Mouse (Mus musculus) layer of hippocampus, postnatal 36 days (tissue): Measurements from ENCODE around the gene Gm49368. TPM values are rescaled to one million over a fixed set of nuclear protein-coding genes. Genes with fewer than 3 reads are reported as not detected.
A peak's percentile ranks its signal among the peaks of the same experiment; 100 is the strongest.
"Not testable (repeated sequence)": the region's sequence is repeated elsewhere in the genome, so short reads cannot be mapped to it uniquely, and the experiment has no call there.

ENCODE experiments used
- DNase-seq, 2 experiments: peaks; one replicate each; pipeline ENCODE4 v3.0.0; 2022
- total RNA-seq, 2 experiments: library from RNA; stranded (reverse); gene quantifications; 2 replicates each; pipeline ENCODE4 v1.2.3; 2021

Gene Gm49368
- total RNA-seq, 2 experiments from 2014 or later: not detected

DNA sequence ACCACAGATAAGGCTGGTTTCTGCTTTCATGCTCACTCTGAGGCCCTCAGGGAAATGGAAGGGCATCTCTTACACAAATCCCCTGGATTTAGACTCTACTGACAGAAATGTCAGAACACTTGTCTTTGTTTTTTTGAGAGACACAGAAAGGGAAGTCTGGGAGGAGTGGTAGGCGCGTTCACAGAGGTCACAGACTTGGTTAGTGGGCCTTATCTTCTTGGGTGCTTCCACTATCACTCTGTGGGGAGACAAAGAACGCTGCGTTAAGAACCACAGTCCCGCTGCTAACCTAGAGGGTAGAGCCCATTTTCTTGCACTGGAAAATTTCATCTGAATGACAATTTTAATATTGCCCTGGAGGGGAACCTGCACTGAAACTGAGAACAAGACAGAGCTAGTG, 69.7 kb downstream of the Gm49368 start:
- DNase-seq: no peak

DNA sequence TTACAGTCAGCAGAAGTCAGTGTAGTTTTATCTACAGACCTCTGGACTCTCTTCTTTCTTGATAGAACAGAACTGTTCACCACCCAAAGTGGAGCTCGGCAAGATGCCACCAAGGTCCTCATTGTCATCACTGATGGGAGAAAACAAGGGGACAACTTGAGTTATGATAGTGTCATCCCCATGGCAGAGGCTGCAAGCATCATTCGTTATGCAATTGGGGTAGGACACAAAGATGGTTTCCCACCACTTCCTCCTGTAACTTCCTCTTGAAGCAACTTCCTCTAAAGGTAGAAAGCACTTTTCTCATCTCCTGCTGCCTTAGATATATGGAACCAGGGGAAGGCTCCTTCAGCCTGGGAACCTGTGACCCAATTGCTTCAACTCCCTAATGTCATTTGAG, 71.1 kb downstream of the Gm49368 start:
- DNase-seq: no peak

DNA sequence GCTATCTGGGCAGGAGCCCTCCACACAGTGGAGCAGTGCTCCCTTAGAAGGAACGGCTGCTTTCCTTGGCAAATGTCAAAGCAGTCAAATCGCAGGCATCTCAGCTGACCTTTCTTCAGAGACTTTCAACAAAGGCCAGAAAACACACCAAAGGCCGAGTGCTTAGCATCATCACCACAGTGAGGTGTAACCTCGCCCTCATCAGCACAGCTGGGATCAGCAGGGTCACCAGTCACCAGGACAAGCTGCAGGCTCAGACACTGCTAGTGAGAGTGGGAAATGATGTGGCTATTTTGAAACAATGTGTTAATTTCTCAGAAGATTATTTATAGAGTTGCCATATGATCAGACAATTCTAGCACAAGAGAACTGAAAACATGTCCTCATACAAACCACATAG, 74.4 kb downstream of the Gm49368 start:
- no peak for DNase-seq

DNA sequence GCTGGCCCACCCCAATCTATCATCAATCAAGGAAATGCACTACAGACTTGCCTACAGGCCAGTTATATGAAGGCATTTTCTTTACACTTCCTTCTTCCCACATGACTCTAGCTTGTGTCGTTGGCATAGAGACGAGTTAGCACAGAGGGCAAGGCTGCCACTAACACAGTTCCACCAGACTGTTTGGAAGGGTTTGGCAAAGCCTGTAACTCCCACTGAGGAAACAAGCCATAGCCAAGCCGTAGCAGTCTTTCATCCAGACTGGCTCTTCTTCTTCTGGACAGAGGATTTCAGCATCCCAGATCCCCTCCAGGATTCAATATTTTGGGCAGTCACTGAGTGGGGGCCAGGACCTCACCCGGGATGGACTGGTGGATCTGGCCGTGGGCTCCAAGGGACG, 77.1 kb downstream of the Gm49368 start:
- DNase-seq: peak in 1 of 2 experiments; percentile 6

DNA sequence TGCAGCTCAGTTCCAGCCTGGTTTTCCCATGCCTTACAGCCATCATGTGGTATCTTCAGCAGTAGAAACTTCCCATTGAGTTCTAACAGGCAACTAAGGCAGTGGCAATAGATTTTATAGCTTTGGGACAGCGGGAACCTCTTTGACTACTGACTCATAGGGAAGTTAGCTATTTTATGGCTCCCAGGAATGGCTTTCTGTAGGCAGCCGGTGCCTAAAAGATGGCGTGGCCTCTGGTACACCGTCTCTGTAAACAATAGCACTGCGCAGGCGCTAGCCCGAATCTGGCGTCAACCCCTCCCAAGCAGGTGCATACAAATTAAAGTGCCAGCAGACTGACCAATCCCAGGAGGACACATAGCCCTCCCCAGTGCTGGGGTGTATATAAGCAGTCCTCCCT, 88.5 kb downstream of the Gm49368 start:
- no peak for DNase-seq

DNA sequence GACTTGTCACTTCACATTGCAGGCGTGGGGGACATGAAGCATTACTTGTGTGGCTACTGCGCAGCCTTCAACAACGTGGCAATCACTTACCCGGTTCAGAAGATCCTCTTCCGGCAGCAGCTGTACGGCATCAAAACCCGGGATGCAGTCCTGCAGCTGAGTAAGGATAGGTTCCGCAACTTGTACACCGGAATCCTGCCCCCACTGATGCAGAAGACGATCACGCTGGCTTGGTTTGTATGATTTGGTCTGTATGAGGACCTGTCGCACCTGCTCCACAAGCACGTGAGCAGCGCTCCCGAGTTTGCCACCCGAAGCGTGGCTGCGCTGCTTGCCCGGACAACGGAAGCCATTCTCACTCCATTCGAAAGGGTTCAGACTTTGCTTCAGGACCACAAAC, 91.6 kb downstream of the Gm49368 start, which contains the start of gene Itgad:
TSS of gene Itgad (plus strand) at position 301 of the 400 bp plus-strand sequence.
- no peak for DNase-seq

DNA sequence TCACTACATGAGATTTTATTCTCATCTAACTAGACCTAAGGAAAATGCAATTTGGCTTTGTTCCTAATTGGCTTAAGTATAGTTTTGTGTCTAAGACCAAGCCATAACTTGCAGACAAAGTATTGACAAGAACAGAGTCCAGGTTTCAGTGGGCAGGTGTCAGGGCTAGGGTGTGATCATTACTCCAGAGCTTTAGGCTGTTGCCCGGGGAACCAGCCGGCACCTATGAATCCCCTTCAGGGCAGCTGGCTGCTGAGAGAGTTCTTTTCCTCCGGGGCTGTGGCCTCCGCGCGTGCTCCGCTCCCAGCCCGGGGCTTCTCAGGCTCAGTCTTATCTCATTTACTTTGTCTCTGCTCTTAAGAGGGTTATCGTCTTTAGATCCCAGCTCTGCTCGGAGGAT, 92.4 kb downstream of the Gm49368 start:
- DNase-seq: no peak

DNA sequence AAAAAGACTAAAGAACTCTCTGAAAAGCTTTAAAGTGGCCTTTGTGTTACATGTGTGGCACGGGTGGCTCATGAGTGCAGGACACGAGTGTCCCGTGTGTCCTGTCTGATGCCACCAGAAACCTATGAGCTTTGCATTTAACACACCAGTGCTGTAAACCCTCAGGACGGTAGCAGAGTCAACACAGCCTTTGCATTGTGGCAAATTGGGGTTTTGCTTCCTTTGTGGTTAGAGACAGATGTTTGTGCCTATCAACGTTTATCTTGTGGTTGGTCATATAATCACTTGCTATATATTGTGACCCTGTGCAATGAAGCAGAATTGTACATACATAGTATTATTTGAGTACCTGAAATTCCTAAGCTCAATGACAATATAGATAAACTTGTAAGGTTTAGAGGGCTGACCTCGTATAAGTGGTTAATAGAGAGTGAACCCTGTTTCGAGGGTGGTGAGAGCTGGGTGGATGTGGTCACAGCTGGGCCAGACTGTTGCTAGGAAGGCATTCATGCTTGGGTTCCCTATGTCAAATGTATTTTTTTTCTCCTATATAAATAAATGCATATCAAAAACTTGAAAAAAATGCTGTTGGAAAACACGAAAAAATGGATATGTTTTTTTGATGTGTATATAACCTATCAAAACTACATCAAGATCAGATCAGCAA, 96.3 kb downstream of the Gm49368 start:
- not testable (repeated sequence) for DNase-seq

DNA sequence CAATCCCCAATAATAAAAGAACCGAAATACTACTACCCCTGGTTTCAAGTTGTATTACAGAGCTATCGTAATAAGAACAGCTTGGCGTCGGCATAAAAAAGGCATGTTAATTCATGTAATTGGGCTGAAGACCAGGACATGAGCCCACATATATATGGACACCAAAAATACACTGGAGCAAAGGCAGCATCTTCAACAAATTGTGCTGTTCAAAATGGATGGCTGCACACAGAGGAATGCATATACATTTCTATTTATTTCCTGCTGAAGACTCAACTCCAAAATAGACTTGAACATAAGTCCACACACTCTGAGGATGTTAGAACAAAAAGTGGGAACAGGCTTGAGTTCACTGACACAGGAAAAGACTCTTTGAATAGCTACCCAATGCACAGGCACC, 101.5 kb downstream of the Gm49368 start:
- DNase-seq: no peak

DNA sequence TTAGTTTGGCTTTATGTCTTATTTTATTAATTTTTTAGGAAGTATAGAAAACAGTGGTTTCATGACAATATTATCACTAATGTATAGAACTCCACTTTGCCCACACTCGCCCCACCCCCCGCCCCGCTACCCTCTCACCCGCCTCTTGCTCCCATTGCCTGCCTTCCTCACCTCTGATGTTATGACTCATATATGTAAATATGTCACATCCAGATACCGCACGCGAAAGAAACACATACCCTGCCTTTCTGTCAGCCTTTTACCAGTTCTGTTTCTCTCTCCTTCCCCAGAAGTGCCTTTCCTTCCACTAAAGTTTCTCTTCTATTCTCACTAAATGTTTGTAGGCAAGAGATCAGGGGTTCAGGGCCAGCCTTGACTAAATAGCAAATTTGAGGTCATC, 103.9 kb downstream of the Gm49368 start:
- no peak for DNase-seq

DNA sequence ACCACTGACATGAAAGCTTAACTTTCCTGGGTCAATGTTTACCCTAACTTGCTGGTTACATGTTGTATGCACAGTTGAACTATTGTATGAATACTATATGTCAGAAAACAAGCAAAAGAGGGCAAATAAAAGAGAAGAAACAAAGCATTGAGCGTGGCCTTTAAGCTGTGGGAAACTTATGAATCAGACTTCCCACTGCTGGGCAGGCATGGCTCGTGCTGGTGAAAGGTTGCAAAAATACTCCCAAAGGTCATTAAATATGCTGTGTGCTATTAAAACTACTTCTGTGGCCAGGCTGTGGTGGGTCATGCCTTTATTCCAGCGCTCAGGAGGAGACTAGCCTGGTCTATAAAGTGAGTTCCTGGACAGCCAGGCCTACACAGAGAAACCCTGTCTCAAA, 107.5 kb downstream of the Gm49368 start:
- DNase-seq: no peak

Other genes starting within 250 kb of the Gm49368 start
- 10 to 100 TPM; 64.3 to 64.7 TPM for gene Stx4a, start 238.4 kb upstream of the Gm49368 start, total RNA-seq
- gene Stx1b, start 238.1 kb upstream of the Gm49368 start, total RNA-seq: 100 to 1,000 TPM; 342 to 346 TPM
- 10 to 100 TPM; 33.2 to 36.3 TPM for gene Zfp646, start 186.5 kb upstream of the Gm49368 start, total RNA-seq
- gene Zfp668, start 185.9 kb upstream of the Gm49368 start, total RNA-seq: 10 to 100 TPM; 24.5 to 25.5 TPM
- 1 to 10 TPM; 3.7 to 4.0 TPM for gene Prss53, start 171.7 kb upstream of the Gm49368 start, total RNA-seq
- not detected for gene Gm21974, start 167.2 kb upstream of the Gm49368 start, total RNA-seq
- gene Vkorc1, start 167.1 kb upstream of the Gm49368 start, total RNA-seq: 10 to 100 TPM; 24.0 to 25.0 TPM
- 10 to 100 TPM; 35.7 to 41.6 TPM for gene Bckdk, start 158.6 kb upstream of the Gm49368 start, total RNA-seq
- gene Kat8, start 150.2 kb upstream of the Gm49368 start, total RNA-seq: 10 to 100 TPM; 33.8 to 36.2 TPM
- under 1 TPM; 0.68 to 0.80 TPM for gene Prss8, start 132.6 kb upstream of the Gm49368 start, total RNA-seq
- gene Prss36, start 116.0 kb upstream of the Gm49368 start, total RNA-seq: 10 to 100 TPM; 11.0 to 11.6 TPM
- gene Fus, start 95.2 kb upstream of the Gm49368 start, total RNA-seq: 100 to 1,000 TPM; 301 to 325 TPM
- 1 to 10 TPM; 1.9 to 2.4 TPM for gene Pycard, start 68.8 kb upstream of the Gm49368 start, total RNA-seq
- gene Trim72, start 58.7 kb upstream of the Gm49368 start, total RNA-seq: under 1 TPM; 0.42 to 0.56 TPM
- 10 to 100 TPM in 1 of 2 experiments, 1 to 10 TPM in 1; 9.1 to 12.0 TPM for gene Itgam, start within 50 bp of the Gm49368 start, total RNA-seq
- under 1 TPM; 0.12 to 0.33 TPM for gene Itgax, start 66.9 kb downstream of the Gm49368 start, total RNA-seq
- under 1 TPM; 0.20 to 0.25 TPM for gene Itgad, start 91.7 kb downstream of the Gm49368 start, total RNA-seq
- gene Cox6a2, start 143.7 kb downstream of the Gm49368 start, total RNA-seq: 1 to 10 TPM; 3.4 to 3.6 TPM
- 10 to 100 TPM; 11.2 to 12.2 TPM for gene Armc5, start 174.7 kb downstream of the Gm49368 start, total RNA-seq
- 1 to 10 TPM; 3.3 to 3.6 TPM for gene 9130023H24Rik, start 175.3 kb downstream of the Gm49368 start, total RNA-seq
- 10 to 100 TPM; 10.9 to 13.7 TPM for gene Tgfb1i1, start 184.1 kb downstream of the Gm49368 start, total RNA-seq
- gene Slc5a2, start 203.0 kb downstream of the Gm49368 start, total RNA-seq: not detected
- gene BC017158, start 235.5 kb downstream of the Gm49368 start, total RNA-seq: 10 to 100 TPM; 23.0 to 24.0 TPM